Mouse (Mus musculus): Measurements from ENCODE around the gene Car6.

DNA sequence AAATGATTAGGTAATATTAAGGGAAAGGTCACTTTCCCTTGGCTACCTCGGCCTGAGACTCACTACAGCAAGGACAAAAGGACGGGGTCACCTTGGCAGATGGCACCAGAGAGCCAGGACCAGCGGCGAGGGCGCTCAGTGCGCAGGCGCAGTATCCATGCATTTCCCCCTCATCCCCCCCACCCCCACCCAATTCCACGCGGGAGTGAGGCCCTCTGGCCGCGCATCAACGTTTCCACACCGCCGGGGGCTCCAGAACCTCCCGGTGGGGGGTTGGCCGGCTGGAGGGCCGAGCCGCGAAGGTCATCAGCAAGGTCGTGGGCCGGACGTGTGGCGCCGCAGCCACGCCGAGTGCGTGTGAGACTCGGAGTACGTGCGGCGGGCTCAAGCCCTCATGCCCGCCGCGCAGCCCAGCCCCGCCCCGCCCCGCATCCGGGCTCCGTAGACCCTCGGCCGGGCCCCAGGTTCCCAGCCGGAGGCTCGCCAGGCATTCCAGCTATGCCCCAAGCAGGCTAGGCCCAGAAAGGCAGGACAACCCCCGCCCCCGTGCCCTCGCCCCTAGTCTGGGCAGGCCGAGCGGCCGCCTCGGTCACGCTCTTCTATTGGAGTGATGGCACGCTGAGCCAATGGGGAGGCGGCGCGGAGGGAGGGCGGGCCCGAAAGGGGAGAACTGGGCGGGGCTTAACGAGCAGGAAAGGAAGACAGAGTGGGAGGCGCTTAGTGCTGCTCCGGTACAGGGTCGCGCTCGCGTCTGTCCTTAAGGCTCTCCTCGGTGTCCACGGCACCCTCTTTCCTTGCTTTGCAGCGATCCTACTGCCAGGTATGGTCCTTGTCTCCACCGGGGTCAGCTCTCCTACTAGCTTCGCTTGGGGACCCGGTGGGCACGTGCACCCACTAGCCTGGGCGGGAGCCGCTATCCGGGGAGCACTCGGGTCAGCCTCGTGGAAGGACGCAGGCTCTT lies 35.7 kb upstream of the Car6 start, which contains the start of gene Eno1:
- TF ChIP-seq CTCF (IDR thresholded peaks at IDR 0.05; ENCODE audit: low read depth) (no peak; the same call in 1 of the 2 replicates), EP300 (IDR thresholded peaks at IDR 0.05; ENCODE audit: low read depth) (no peak)
